Mouse (Mus musculus) spleen, postnatal 10 days (tissue): Measurements from ENCODE around the gene Aldh3b2.

Experiments
- DNase-seq, 2 experiments: peaks; one replicate each; pipeline ENCODE4 v3.0.0; 2021 to 2022; ENCODE audit warnings: low spot score in 2 of 2

The Aldh3b2 gene

GRCm38 (mm10) chr19:4012432-4013022 is 40.4 kb downstream of the Aldh3b2 start, which contains the start of gene Ndufv1:
Gene Ndufv1, minus strand, starts transcription at chr19:4012806.
- peak; percentile 88 to 95 for DNase-seq

- no peak for DNase-seq
Measured at GRCm38 (mm10) chr19:4013066-4013465, 40.9 kb downstream of the Aldh3b2 start.

DNA sequence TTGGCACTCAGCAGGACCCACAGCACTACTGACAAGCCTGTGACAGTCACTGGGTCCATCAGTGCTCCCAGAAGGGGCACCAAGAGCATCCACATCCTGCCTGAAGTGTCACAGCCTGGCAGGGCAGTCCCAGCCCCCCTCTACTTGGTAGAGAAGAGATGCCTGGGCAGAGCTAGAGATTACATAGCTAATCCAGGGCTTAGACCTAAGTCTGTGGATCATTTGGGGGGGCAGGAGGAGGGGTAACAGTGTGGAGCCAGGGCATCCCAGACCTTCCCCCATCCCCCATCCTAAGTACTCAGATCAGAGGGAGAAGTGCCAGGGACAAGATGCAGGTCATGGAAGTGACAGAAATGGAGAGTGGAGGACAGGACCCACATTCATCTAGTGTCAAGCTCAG is 42.7 kb downstream of the Aldh3b2 start:
- DNase-seq = no peak

DNA sequence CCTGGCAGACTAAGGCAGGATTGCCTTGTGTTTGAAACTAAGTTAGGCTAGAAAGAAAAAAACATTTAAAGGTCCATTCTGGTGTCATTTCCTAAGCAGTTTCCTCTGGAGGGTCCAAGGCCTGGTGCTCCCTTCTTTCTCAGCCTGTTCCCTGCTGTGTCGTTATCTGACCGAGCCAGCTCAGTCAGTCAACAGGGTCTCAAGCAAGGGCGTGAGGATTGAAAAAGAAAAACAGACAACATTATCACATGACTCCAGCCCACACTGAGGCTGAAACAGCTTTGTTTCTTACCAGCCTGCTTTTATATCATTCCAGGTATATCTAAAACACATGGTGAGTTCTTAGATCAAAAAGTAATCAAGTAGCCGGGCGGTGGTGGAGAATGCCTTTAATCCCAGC is 43.5 kb downstream of the Aldh3b2 start:
- no peak for DNase-seq

DNA sequence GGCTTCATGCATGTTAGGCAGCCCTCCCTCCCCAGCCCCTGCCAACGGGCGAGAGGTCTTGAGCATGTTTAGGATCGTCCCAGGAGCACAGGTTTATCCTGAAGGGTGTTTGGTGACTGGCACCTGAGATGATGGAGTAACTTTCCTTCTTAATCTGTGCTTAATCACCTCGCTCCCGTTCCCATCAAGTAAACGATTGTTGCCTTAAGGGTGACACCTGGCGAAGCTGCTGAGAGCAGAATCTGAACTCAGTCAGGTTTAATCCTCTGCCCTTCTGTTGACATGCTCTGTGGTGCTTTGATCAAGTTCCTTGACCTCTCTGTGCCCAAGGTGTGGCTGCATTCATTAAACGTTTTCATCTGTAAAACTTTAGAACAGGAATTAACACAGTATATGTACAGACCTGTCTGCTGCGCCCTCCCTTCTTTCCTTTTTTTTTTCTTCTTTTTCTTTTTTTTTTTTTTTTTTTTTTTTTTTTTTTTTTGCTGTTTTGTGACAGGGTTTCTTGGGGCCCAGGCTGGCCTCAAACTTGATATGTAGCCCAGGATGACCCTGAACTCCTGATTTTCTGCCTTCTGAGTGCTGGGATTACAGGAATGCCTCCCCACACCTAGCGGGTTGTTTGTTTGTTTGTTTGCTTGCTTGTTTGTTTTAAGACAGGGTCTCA is 45.9 kb downstream of the Aldh3b2 start:
- DNase-seq = no peak

- DNase-seq = peak; percentile 45 to 79
Measured at GRCm38 (mm10) chr19:4018743-4019583, 46.8 kb downstream of the Aldh3b2 start.

DNA sequence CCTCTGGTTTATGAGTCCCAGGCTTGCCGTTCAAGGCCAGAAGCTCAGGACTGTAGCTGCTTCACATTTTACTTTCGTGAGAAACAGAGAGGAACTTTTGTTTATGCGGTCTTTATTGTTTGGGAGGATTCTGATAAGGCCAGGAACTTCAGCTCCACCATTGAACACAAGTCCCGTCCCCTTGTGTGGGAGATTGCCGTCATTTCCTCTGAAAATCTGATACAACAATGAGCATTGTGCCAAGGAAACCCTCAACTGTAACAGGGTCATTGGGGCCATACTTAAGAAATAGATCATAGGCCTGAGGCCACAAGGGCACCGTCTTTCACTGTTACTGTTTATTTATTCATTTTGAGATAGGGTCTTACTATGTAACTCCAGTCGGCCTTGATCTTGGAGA is 51.1 kb downstream of the Aldh3b2 start:
- DNase-seq = no peak

GRCm38 (mm10) chr19:4027576-4027975 is 55.4 kb downstream of the Aldh3b2 start:
- DNase-seq = no peak
